Mouse (Mus musculus) layer of hippocampus, adult 9-10 months (tissue): ENCODE results near the gene Mpp6.

Experiments used
- DNase-seq: peaks from one replicate; pipeline ENCODE4 v3.0.0; 2022; ENCODE audit warnings: low spot score

The Mpp6 gene

DNA sequence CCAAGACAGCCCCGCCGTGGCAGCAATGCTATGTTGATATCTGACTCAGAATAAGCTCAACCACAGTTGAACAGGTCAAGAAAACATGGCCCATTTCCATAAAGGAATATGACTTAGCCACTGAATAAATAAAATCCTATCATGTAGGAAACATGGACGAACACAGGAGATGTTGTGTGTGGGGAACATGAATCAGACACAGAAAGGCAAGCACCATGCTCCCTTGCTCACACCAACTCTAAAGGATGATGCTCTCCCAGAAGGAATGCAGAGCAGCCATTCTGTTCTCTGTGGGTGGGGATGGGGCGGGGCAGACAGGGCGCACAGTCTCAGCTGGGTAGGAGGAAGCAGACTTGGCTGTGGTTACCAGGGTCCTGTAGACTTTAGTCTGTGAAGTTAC is 115.2 kb downstream of the Mpp6 start:
- DNase-seq: no peak

DNA sequence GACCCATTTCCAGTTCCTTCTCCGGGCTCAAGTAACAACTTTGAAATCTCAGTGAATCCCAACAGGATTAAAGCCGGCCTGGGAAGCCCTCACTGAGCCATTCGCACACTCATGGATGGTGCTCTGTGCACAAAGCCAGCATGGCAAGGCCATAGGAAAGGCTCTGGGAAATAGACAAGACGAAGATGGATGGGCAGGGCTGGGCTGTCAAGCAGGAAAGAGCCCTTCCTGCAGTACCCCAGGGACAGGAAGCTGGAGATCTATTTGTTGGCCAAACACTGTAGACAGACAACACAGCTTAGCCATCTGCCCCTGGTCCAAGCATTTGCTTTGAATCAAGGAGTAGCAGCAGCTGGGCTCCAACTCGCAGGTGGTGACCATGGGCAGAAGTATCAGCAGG is 118.1 kb downstream of the Mpp6 start:
- DNase-seq: no peak

DNA sequence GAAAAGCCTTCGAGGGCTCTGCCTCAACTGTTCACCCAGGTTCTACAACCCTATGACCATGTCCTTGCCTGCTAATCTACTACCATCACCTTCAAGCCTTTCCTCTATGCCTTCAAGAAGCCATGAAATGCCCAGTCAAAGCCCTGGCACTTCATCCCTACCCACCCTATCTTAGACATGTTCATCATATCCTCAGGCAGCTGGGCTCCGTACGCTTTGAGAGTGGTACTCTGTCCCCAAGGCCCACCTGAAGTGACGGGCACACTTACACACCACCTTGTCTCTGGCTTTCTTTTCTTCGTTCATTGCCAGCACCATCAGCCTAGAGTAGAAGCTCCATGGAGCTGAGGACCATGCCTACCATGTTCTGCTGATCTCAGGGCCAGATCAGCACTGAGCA is 121.2 kb downstream of the Mpp6 start:
- no peak for DNase-seq

DNA sequence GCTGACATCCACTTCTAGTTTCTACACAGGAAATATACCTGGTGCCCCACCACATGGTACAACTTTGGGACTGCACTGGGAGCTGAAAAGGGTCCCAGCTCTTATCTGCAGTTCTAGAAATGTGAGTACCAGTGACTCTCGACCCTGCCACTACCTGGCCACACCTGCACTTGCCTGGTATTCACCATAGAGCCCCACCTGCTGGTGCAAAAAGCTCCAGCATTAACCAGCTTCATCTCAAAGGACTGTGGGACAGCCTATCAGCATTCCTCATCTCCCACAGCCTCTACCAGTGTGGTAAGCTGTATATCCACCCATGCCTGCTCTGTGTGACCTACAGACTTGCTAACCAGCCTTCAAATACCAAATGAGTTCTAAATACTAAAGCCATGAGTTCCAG is 122.9 kb downstream of the Mpp6 start:
- no peak for DNase-seq

DNA sequence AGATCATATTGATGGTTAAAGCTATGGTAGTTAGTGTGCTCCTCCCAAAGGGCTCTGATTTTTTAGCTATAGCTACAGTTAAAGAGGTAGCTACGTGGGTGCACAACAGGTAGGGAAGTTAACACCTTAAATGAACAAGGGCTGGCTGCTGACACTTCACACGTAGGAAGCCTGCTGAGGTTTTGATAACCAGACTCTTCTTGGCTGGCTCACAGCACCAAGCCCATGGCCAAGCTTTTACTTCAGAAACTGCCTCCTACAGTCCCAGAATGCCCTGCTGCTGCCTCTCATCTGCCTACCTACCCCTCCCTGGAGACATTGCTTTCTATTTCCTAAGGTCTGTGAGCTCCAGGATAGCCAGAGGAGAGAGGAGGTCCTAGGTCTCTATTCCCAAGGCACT is 127.9 kb downstream of the Mpp6 start:
- no peak for DNase-seq

DNA sequence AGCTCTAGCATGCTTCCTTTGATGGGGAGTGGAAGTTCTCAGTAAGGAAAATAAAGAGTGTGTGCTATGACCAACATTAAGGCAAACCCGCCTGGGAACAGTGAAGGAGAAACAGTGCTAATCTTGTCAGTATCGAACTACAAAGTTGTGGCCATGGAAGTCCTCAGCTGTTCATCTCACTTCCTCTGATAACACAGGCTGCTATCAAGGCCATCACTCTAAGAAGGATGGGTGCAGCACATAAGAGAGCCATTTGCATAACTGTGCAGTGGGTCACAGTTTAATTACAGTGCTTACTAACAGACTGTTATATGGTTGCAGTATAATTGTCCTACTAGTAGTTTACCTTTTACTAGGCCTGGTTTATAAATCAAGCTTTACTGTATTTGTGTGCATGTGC is 129.9 kb downstream of the Mpp6 start:
- no peak for DNase-seq

DNA sequence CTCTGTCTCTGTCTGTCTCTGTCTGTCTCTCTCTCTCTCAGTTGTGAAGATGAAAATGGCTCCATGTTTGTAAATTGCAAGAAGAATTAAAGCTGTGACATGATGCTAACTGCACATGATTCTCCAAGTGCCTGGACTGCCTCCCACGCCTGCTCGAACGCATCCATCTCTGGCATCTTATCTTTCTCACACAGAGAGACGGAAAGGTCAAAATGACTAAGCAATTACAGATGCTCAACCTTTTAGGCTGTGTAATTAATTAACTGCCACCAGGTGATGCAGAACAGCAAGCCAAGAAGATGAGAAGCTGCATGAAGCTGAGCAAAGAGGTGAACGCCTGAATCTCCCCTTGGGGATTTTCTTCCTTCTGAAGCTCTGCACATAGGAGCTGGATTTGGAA is 130.4 kb downstream of the Mpp6 start:
- DNase-seq: no peak

DNA sequence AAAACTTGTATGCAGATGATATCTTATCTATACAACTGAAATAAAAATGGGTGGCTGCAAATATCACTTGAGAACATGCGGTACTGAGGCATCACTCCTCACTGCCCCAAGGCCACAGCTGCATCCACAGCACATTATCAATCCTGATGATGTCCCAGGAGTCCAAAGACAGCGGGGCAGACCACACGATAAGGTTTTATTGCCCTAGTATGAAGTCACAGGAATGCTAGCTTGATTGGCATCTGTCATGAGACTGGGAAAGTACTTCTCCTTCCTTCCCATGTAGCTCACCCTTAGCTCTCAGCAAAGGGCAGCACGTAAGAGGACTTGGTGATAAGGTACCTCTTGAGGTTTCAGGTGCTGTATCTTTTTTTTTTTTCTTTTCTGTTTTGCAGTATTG is 134.1 kb downstream of the Mpp6 start:
- no peak for DNase-seq

DNA sequence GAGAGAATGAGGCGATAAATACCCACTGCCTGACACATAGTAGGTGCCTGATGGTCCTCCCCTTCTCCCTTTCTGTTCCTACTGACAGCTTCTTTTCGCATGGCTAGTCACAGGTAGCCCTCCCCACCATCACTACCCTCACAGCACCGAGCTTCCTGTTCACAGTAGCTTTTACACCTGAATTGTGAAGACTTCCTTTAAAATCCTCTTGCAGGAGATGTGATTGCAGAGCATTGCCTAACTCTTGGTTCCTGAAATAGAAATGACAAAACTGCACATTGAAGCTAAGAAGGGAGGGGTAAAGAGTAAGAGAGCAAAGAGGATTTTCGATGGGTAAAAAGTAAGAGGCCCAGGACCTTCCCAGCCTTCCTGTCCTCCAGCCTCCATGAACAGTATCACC is 134.9 kb downstream of the Mpp6 start:
- DNase-seq: no peak

DNA sequence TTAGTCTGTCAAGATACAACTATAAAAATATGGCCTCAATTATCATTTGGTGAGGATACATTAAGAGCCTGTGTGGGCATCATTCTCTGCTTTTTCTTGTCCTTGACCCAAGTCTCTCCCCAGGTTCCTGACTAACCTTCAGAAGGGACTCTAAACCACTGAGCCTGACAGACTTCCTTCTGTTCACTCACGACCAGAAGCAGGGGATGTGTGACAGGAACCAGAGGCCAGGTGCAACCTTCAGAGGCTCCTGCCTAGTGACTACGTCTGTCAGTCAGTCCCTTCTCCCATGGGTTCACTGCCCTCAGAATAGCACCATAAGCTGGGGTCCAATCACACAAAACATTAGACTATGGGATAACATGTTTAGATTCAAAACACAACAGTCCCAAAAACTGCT is 137.3 kb downstream of the Mpp6 start:
- no peak for DNase-seq

DNA sequence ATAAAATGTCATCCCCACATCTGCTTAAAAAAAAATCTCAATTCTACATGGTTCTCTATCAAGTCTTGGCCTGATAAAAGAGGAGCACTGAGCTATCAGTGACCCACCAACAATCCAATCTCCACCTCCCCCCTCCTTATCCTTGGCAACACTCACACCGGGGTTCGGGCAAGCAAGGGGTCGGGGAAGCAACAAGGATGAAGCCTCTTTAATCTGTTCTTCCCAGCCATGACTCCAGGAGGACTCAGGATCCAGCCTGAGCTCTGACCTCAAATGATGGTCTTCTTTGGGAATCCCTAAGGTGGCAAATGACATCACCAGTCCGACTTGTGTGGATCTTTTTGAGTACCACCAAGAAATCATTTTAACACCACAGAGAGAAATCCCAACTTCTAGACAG is 137.8 kb downstream of the Mpp6 start:
- no peak for DNase-seq
